Mouse (Mus musculus): ENCODE data around the gene Fam168a. TPM values are rescaled to one million over a fixed set of nuclear protein-coding genes. Genes with fewer than 3 reads are reported as not detected.
A peak's percentile ranks its signal among the peaks of the same experiment; 100 is the strongest.

The Fam168a gene
- polyA plus RNA-seq (2014; fragmentation: Nextera tagmentation; extraction: Ambion mirVana), result 30.7 and 32.6 TPM in 2 replicates

GRCm38 (mm10) chr7:100706143-100706841 is at the start of gene Fam168a:
Gene Fam168a (plus strand): TSS chr7:100706635.
- Histone ChIP-seq H3K27me3 (ENCODE audit: control insufficient read depth, insufficient read depth, low read length) (no peaks in the 10 kb centered on the region), H3K4me2 (ENCODE audit: low read depth, low read length) (peak within 1 kb of the TSS; percentile 75), H3K27ac (replicated peaks; ENCODE audit: low read depth, low read length) (peak within 1 kb of the TSS; percentile 98), H3K9ac (replicated peaks; ENCODE audit: low read length) (peak within 1 kb of the TSS; percentile 95), H3K9me3 (replicated peaks; ENCODE audit: control insufficient read depth, low read length) (no peaks in the 10 kb centered on the region), H3K36me3 (replicated peaks; ENCODE audit: control insufficient read depth, insufficient read depth, low read depth, low read length) (no peaks in the 10 kb centered on the region), H3K4me3 (ENCODE audit: low read depth, low read length) (peak within 1 kb of the TSS; percentile 93), H3K4me1 (ENCODE audit: control insufficient read depth, insufficient read depth, low read length) (no peaks in the 10 kb centered on the region)
- under 1% methylated on average over 34 of the region's 37 CpGs for WGBS
- DNase-seq (ENCODE audit: low spot score), result peak; percentile 97
- ATAC-seq (replicated peaks; ENCODE audit: insufficient number of reproducible peaks, low FRiP score, low TSS enrichment, low read depth), result peak; percentile 99

- Histone ChIP-seq H3K9ac (replicated peaks; ENCODE audit: low read length) (no peak overlapping the region), H3K27me3 (ENCODE audit: control insufficient read depth, insufficient read depth, low read length) (no peaks in the 10 kb centered on the region), H3K4me1 (ENCODE audit: control insufficient read depth, insufficient read depth, low read length) (no peaks in the 10 kb centered on the region), H3K27ac (replicated peaks; ENCODE audit: low read depth, low read length) (no peak overlapping the region), H3K36me3 (replicated peaks; ENCODE audit: control insufficient read depth, insufficient read depth, low read depth, low read length) (no peaks in the 10 kb centered on the region), H3K9me3 (replicated peaks; ENCODE audit: control insufficient read depth, low read length) (no peaks in the 10 kb centered on the region), H3K4me2 (ENCODE audit: low read depth, low read length) (no peak overlapping the region), H3K4me3 (ENCODE audit: low read depth, low read length) (no peak overlapping the region)
- DNase-seq (ENCODE audit: low spot score), result no peak
- 26% methylated on average over 5 of the region's 5 CpGs for WGBS
- ATAC-seq (replicated peaks; ENCODE audit: insufficient number of reproducible peaks, low FRiP score, low TSS enrichment, low read depth), result no peak
Observed at GRCm38 (mm10) chr7:100656739-100657138, 49.7 kb upstream of the Fam168a start.

- Histone ChIP-seq H3K4me2 (ENCODE audit: low read depth, low read length) (peak overlapping the region; percentile 23; the same call in 1 of the 2 replicates), H3K9me3 (replicated peaks; ENCODE audit: control insufficient read depth, low read length) (no peaks in the 10 kb centered on the region), H3K27ac (replicated peaks; ENCODE audit: low read depth, low read length) (no peak overlapping the region), H3K27me3 (ENCODE audit: control insufficient read depth, insufficient read depth, low read length) (no peaks in the 10 kb centered on the region), H3K36me3 (replicated peaks; ENCODE audit: control insufficient read depth, insufficient read depth, low read depth, low read length) (no peaks in the 10 kb centered on the region), H3K4me1 (ENCODE audit: control insufficient read depth, insufficient read depth, low read length) (no peaks in the 10 kb centered on the region), H3K9ac (replicated peaks; ENCODE audit: low read length) (no peak overlapping the region), H3K4me3 (ENCODE audit: low read depth, low read length) (no peak overlapping the region)
- DNase-seq (ENCODE audit: low spot score) (peak; percentile 65), ATAC-seq (replicated peaks; ENCODE audit: insufficient number of reproducible peaks, low FRiP score, low TSS enrichment, low read depth) (peak; percentile 12; the same call in 1 of the 2 replicates)
- WGBS, result 23% methylated on average over 18 of the region's 18 CpGs
Observed at GRCm38 (mm10) chr7:100658093-100658578, 48.3 kb upstream of the Fam168a start.

GRCm38 (mm10) chr7:100661264-100661663 is 45.2 kb upstream of the Fam168a start:
- Histone ChIP-seq H3K4me3 (ENCODE audit: low read depth, low read length) (no peak overlapping the region), H3K27ac (replicated peaks; ENCODE audit: low read depth, low read length) (no peak overlapping the region), H3K4me2 (ENCODE audit: low read depth, low read length) (no peak overlapping the region), H3K4me1 (ENCODE audit: control insufficient read depth, insufficient read depth, low read length) (peaks cover 3% of the 10 kb centered on the region; the same call in 1 of the 2 replicates), H3K36me3 (replicated peaks; ENCODE audit: control insufficient read depth, insufficient read depth, low read depth, low read length) (no peaks in the 10 kb centered on the region), H3K9ac (replicated peaks; ENCODE audit: low read length) (no peak overlapping the region), H3K9me3 (replicated peaks; ENCODE audit: control insufficient read depth, low read length) (no peaks in the 10 kb centered on the region), H3K27me3 (ENCODE audit: control insufficient read depth, insufficient read depth, low read length) (no peaks in the 10 kb centered on the region)
- DNase-seq (ENCODE audit: low spot score) (no peak), ATAC-seq (replicated peaks; ENCODE audit: insufficient number of reproducible peaks, low FRiP score, low TSS enrichment, low read depth) (no peak)
- WGBS, result 84% methylated on average over 7 of the region's 7 CpGs

- 73% methylated on average over 8 of the region's 8 CpGs for WGBS
- H3K9me3 ChIP-seq (replicated peaks; ENCODE audit: control insufficient read depth, low read length), result no peaks in the 10 kb centered on the region
- H3K4me1 ChIP-seq (ENCODE audit: control insufficient read depth, insufficient read depth, low read length), result peaks cover 3% of the 10 kb centered on the region; the same call in 1 of the 2 replicates
- DNase-seq (ENCODE audit: low spot score), result no peak
- H3K27me3 ChIP-seq (ENCODE audit: control insufficient read depth, insufficient read depth, low read length), result no peaks in the 10 kb centered on the region
- no peak for ATAC-seq (replicated peaks; ENCODE audit: insufficient number of reproducible peaks, low FRiP score, low TSS enrichment, low read depth)
- H3K9ac ChIP-seq (replicated peaks; ENCODE audit: low read length), result no peak within 1 kb of the TSS
- H3K27ac ChIP-seq (replicated peaks; ENCODE audit: low read depth, low read length), result no peak within 1 kb of the TSS
- no peak within 1 kb of the TSS for H3K4me3 ChIP-seq (ENCODE audit: low read depth, low read length)
- H3K4me2 ChIP-seq (ENCODE audit: low read depth, low read length), result no peak within 1 kb of the TSS
- H3K36me3 ChIP-seq (replicated peaks; ENCODE audit: control insufficient read depth, insufficient read depth, low read depth, low read length), result no peaks in the 10 kb centered on the region
Observed at GRCm38 (mm10) chr7:100662231-100662630, 44.2 kb upstream of the Fam168a start, which contains the start of gene Plekhb1. Gene Plekhb1 (minus strand): TSS chr7:100662414.

- Histone ChIP-seq H3K4me3 (ENCODE audit: low read depth, low read length) (no peak overlapping the region), H3K4me2 (ENCODE audit: low read depth, low read length) (no peak overlapping the region), H3K27ac (replicated peaks; ENCODE audit: low read depth, low read length) (no peak overlapping the region), H3K9me3 (replicated peaks; ENCODE audit: control insufficient read depth, low read length) (no peaks in the 10 kb centered on the region), H3K36me3 (replicated peaks; ENCODE audit: control insufficient read depth, insufficient read depth, low read depth, low read length) (no peaks in the 10 kb centered on the region), H3K9ac (replicated peaks; ENCODE audit: low read length) (no peak overlapping the region), H3K27me3 (ENCODE audit: control insufficient read depth, insufficient read depth, low read length) (no peaks in the 10 kb centered on the region), H3K4me1 (ENCODE audit: control insufficient read depth, insufficient read depth, low read length) (peaks cover 3% of the 10 kb centered on the region; the same call in 1 of the 2 replicates)
- DNase-seq (ENCODE audit: low spot score), result peak; percentile 98
- peak; percentile 83 for ATAC-seq (replicated peaks; ENCODE audit: insufficient number of reproducible peaks, low FRiP score, low TSS enrichment, low read depth)
- WGBS, result 1% methylated on average over 13 of the region's 13 CpGs
Observed at GRCm38 (mm10) chr7:100663190-100663589, 43.2 kb upstream of the Fam168a start.

- H3K27me3 ChIP-seq (ENCODE audit: control insufficient read depth, insufficient read depth, low read length), result no peaks in the 10 kb centered on the region
- no peaks in the 10 kb centered on the region for H3K36me3 ChIP-seq (replicated peaks; ENCODE audit: control insufficient read depth, insufficient read depth, low read depth, low read length)
- H3K27ac ChIP-seq (replicated peaks; ENCODE audit: low read depth, low read length), result no peak overlapping the region
- no peak overlapping the region for H3K4me3 ChIP-seq (ENCODE audit: low read depth, low read length)
- no peak for DNase-seq (ENCODE audit: low spot score)
- peaks cover 3% of the 10 kb centered on the region; the same call in 1 of the 2 replicates for H3K4me1 ChIP-seq (ENCODE audit: control insufficient read depth, insufficient read depth, low read length)
- H3K4me2 ChIP-seq (ENCODE audit: low read depth, low read length), result no peak overlapping the region
- ATAC-seq (replicated peaks; ENCODE audit: insufficient number of reproducible peaks, low FRiP score, low TSS enrichment, low read depth), result no peak
- H3K9me3 ChIP-seq (replicated peaks; ENCODE audit: control insufficient read depth, low read length), result no peaks in the 10 kb centered on the region
- H3K9ac ChIP-seq (replicated peaks; ENCODE audit: low read length), result no peak overlapping the region
- WGBS, result 61% methylated on average over 11 of the region's 11 CpGs
Observed at GRCm38 (mm10) chr7:100663729-100664304, 42.6 kb upstream of the Fam168a start.

- WGBS, result 84% methylated on average over 5 of the region's 5 CpGs
- no peak for ATAC-seq (replicated peaks; ENCODE audit: insufficient number of reproducible peaks, low FRiP score, low TSS enrichment, low read depth)
- no peak for DNase-seq (ENCODE audit: low spot score)
- H3K9me3 ChIP-seq (replicated peaks; ENCODE audit: control insufficient read depth, low read length), result no peaks in the 10 kb centered on the region
- no peak overlapping the region for H3K4me2 ChIP-seq (ENCODE audit: low read depth, low read length)
- no peak overlapping the region for H3K27ac ChIP-seq (replicated peaks; ENCODE audit: low read depth, low read length)
- no peaks in the 10 kb centered on the region for H3K4me1 ChIP-seq (ENCODE audit: control insufficient read depth, insufficient read depth, low read length)
- no peak overlapping the region for H3K4me3 ChIP-seq (ENCODE audit: low read depth, low read length)
- no peaks in the 10 kb centered on the region for H3K36me3 ChIP-seq (replicated peaks; ENCODE audit: control insufficient read depth, insufficient read depth, low read depth, low read length)
- H3K27me3 ChIP-seq (ENCODE audit: control insufficient read depth, insufficient read depth, low read length), result no peaks in the 10 kb centered on the region
- no peak overlapping the region for H3K9ac ChIP-seq (replicated peaks; ENCODE audit: low read length)
Observed at GRCm38 (mm10) chr7:100670646-100671045, 35.8 kb upstream of the Fam168a start.
